Mouse (Mus musculus) lung, embryonic 15.5 days (tissue): Measurements from ENCODE around the gene Srxn1. TPM values are rescaled to one million over a fixed set of nuclear protein-coding genes. Genes with fewer than 3 reads are reported as not detected.
A peak's percentile ranks its signal among the peaks of the same experiment; 100 is the strongest.

Experiments
- ATAC-seq: fragments of 200-750 bp; cut with Nextera tagmentation; 2 replicates; pipeline ENCODE4 v1.8.0; 2017; ENCODE audit warnings: moderate number of reproducible peaks, borderline replicate concordance; ENCODE audit not compliant: low FRiP score, low TSS enrichment; ENCODE audit errors: extremely low read depth
- H3K27ac ChIP-seq: fragments of 300-500 bp; sonication (generic); 2 replicates; pipeline ENCODE4 v1.5.1; 2015; ENCODE audit warnings: moderate library complexity, mild to moderate bottlenecking, inconsistent platforms
- H3K27me3 ChIP-seq: fragments of 300-500 bp; sonication (generic); 2 replicates; pipeline ENCODE4 v1.6.1; 2015; ENCODE audit warnings: inconsistent platforms
- H3K36me3 ChIP-seq: fragments of 300-500 bp; sonication (generic); 2 replicates; pipeline ENCODE4 v1.6.1; 2015; ENCODE audit warnings: inconsistent platforms
- H3K4me1 ChIP-seq: fragments of 300-500 bp; sonication (generic); 2 replicates; pipeline ENCODE4 v1.6.1; 2015; ENCODE audit warnings: inconsistent platforms
- H3K4me2 ChIP-seq: fragments of 300-500 bp; sonication (generic); 2 replicates; pipeline ENCODE4 v1.6.1; 2015; ENCODE audit warnings: inconsistent platforms, mild to moderate bottlenecking, moderate library complexity
- H3K4me3 ChIP-seq: fragments of 300-500 bp; sonication (generic); 2 replicates; pipeline ENCODE4 v1.5.1; 2015; ENCODE audit warnings: mild to moderate bottlenecking, inconsistent platforms
- H3K9ac ChIP-seq: fragments of 300-500 bp; sonication (generic); 2 replicates; pipeline ENCODE4 v1.6.1; 2015; ENCODE audit warnings: inconsistent platforms
- H3K9me3 ChIP-seq: fragments of 300-500 bp; sonication (generic); 2 replicates; pipeline ENCODE4 v1.6.1; 2016; ENCODE audit warnings: inconsistent platforms
- WGBS: fragments of 180-500 bp; shearing (Covaris S2); methylation state at CpG from one replicate; pipeline ENCODE4 v1.1.7; 2015; 5-methylcytosine and 5-hydroxymethylcytosine counted together
- polyA plus RNA-seq: library from polyadenylated mRNA; unstranded; fragments of >200 nt; fragmentation: Nextera tagmentation; extraction: Ambion mirVana; gene quantifications from 2 replicates; pipeline ENCODE4 v1.2.1, GENCODE M21; 2015

Gene Srxn1
- polyA plus RNA-seq, 1 experiment from 2014 or later = 7.7 TPM

GRCm38 (mm10) chr2:152108702-152109101 is 3.4 kb downstream of the Srxn1 start:
- ATAC-seq = no peak
- H3K27ac ChIP-seq = no peak overlapping the region
- H3K4me2 ChIP-seq = no peak overlapping the region
- H3K36me3 ChIP-seq = no peaks in the 10 kb centered on the region
- no peak overlapping the region for H3K4me3 ChIP-seq
- WGBS = 68% methylated on average over 7 of the region's 7 CpGs
- 0 out of 2 replicates have a peak, but pooled peaks cover 3% of the 10 kb centered on the region for H3K27me3 ChIP-seq
- H3K4me1 ChIP-seq = peaks cover 13% of the 10 kb centered on the region; the same call in 1 of the 2 replicates
- H3K9ac ChIP-seq = no peak overlapping the region
- H3K9me3 ChIP-seq = no peaks in the 10 kb centered on the region

DNA sequence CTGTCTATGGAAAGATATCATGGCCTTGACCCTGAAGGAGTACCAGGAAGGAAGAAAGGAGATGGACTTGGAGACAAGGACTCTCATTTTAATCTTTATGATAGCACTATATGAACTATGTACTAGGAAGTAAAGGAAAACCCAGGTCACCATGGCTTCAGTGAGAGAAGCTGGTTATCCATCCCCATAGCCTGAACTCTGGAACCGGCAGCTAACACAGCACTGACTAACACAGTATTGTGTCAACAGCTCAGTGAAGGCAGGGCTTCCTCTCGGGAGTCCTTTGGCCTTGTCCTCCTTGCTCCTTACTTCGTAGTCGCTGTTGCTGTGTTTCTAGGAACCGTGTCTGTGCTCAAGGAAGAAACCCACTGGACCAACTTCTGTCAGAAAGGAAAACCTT is 4.1 kb downstream of the Srxn1 start:
- Histone ChIP-seq H3K27me3 (peaks cover 5% of the 10 kb centered on the region), H3K9ac (no peak overlapping the region), H3K4me2 (no peak overlapping the region), H3K9me3 (no peaks in the 10 kb centered on the region), H3K4me1 (peaks cover 14% of the 10 kb centered on the region; the same call in 1 of the 2 replicates), H3K36me3 (no peaks in the 10 kb centered on the region), H3K27ac (no peak overlapping the region), H3K4me3 (no peak overlapping the region)
- ATAC-seq = no peak
- 79% methylated on average over 5 of the region's 5 CpGs for WGBS

DNA sequence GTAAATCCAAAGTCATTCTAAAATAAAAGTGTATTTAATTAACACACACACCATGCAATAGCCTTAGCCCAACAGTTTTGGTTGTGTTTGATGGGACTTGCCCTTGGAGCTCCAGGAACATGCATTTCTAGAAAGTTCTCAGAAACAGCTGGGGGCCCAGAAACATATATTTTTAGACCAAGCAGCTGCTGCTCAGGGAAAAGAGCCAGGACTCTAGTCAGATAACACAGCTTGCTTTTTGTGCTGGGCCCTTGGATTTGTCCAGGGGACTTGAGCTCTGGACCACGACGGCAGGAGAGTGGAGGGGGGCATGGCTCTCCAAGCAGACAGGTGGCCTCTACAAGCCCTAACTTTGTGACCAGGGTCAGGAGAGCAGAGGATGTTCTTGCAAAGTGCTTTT is 6.0 kb downstream of the Srxn1 start:
- H3K4me2 ChIP-seq = no peak overlapping the region

GRCm38 (mm10) chr2:152111920-152112319 is 6.6 kb downstream of the Srxn1 start:
- no peak overlapping the region for H3K4me3 ChIP-seq
- WGBS = 5% methylated on average over 7 of the region's 7 CpGs
- no peaks in the 10 kb centered on the region for H3K9me3 ChIP-seq
- H3K27me3 ChIP-seq = peaks cover 15% of the 10 kb centered on the region
- H3K4me2 ChIP-seq = no peak overlapping the region
- H3K36me3 ChIP-seq = no peaks in the 10 kb centered on the region
- H3K27ac ChIP-seq = no peak overlapping the region
- peaks cover 11% of the 10 kb centered on the region; the same call in 1 of the 2 replicates for H3K4me1 ChIP-seq
- peak; percentile 80 for ATAC-seq
- no peak overlapping the region for H3K9ac ChIP-seq

More for the DNA sequence above, 6.0 kb downstream of the Srxn1 start:
- H3K4me1 ChIP-seq = peaks cover 11% of the 10 kb centered on the region; the same call in 1 of the 2 replicates
- no peak overlapping the region for H3K9ac ChIP-seq
- no peak for ATAC-seq
- H3K27ac ChIP-seq = no peak overlapping the region
- 60% methylated on average over 2 of the region's 2 CpGs for WGBS
- H3K27me3 ChIP-seq = peaks cover 15% of the 10 kb centered on the region
- H3K9me3 ChIP-seq = no peaks in the 10 kb centered on the region
- H3K36me3 ChIP-seq = no peaks in the 10 kb centered on the region
- H3K4me3 ChIP-seq = no peak overlapping the region

DNA sequence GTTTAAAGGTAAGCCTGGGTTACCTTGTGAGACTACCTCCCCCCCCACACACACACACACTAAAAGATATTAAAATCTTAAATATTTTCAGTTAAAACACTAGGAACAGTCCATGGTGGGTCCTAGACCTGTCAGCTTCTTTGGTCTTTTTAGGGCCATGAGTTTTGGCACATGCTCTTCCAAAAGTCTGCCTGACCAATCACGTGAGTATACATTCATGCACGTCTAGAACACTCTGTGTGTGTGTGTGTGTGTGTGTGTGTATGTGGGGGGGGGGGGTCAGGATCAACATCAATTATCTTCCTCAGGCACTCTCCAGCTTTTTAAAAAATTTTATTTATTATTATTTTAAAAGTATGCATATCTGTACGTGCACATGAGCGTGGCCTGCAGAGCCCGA is 7.2 kb downstream of the Srxn1 start:
- H3K27me3 ChIP-seq = peaks cover 15% of the 10 kb centered on the region
- no peaks in the 10 kb centered on the region for H3K9me3 ChIP-seq
- 72% methylated on average over 5 of the region's 5 CpGs for WGBS
- H3K9ac ChIP-seq = no peak overlapping the region
- no peak overlapping the region for H3K4me2 ChIP-seq
- H3K4me1 ChIP-seq = peaks cover 11% of the 10 kb centered on the region; the same call in 1 of the 2 replicates
- H3K36me3 ChIP-seq = no peaks in the 10 kb centered on the region
- no peak for ATAC-seq
- no peak overlapping the region for H3K27ac ChIP-seq
- H3K4me3 ChIP-seq = no peak overlapping the region

DNA sequence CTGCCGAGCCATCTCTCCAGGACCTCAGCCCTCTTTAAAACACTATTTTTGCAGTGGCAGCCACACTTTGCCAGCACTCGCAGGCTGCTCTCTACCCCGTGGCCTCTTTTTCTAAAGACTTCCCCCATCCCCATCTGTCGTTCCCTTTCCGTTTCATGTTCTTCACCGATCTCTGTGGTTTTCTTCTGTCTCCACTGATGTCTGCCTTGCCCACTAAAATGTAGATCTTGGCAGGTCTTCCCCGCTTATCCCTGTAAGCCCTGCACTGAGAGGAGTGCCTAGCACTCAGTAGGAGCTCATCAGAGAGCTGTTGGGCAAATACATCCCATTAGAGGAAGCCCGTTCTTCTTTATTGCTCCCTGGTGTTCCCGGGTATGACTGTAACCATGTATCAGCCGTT is 7.7 kb downstream of the Srxn1 start:
- H3K9me3 ChIP-seq = no peaks in the 10 kb centered on the region
- 74% methylated on average over 10 of the region's 10 CpGs for WGBS
- H3K4me2 ChIP-seq = no peak overlapping the region
- peaks cover 15% of the 10 kb centered on the region for H3K27me3 ChIP-seq
- no peak overlapping the region for H3K27ac ChIP-seq
- no peak for ATAC-seq
- no peak overlapping the region for H3K4me3 ChIP-seq
- no peaks in the 10 kb centered on the region for H3K36me3 ChIP-seq
- peaks cover 11% of the 10 kb centered on the region; the same call in 1 of the 2 replicates for H3K4me1 ChIP-seq
- no peak overlapping the region for H3K9ac ChIP-seq

GRCm38 (mm10) chr2:152114057-152114975 is 9.0 kb downstream of the Srxn1 start:
- Histone ChIP-seq H3K9ac (0 out of 2 replicates have a peak overlapping the region, but pooled peaks have one; percentile 2), H3K9me3 (no peaks in the 10 kb centered on the region), H3K27ac (no peak overlapping the region), H3K27me3 (peaks cover 15% of the 10 kb centered on the region), H3K4me2 (peak overlapping the region; percentile 54), H3K4me3 (peak overlapping the region; percentile 9), H3K4me1 (peaks cover 11% of the 10 kb centered on the region; the same call in 1 of the 2 replicates), H3K36me3 (no peaks in the 10 kb centered on the region)
- WGBS = 15% methylated on average over 36 of the region's 36 CpGs
- no peak for ATAC-seq

DNA sequence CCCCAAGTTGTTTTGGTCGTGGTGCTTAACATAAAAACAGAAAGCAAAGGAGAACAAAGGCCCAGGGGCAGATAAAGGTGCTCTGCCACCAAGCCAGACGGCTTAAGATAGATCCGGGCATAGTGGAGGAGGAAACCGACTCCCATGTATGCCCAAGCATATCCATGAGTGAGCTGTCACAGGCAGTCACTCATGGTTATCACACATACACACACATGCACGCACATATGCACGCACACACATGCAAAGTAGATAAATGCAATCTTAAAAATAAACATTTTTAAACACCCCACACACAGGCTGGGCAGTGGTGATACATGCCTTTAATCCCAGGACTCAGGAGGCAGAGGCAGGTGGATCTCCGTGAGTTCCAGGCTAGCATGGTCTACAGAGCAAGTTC is 12.4 kb downstream of the Srxn1 start:
- H3K9ac ChIP-seq = no peak overlapping the region
- no peaks in the 10 kb centered on the region for H3K36me3 ChIP-seq
- 75% methylated on average over 7 of the region's 7 CpGs for WGBS
- H3K27ac ChIP-seq = no peak overlapping the region
- no peak overlapping the region for H3K4me2 ChIP-seq
- no peak for ATAC-seq
- peaks cover 7% of the 10 kb centered on the region; the same call in 1 of the 2 replicates for H3K4me1 ChIP-seq
- H3K9me3 ChIP-seq = no peaks in the 10 kb centered on the region
- peaks cover 15% of the 10 kb centered on the region for H3K27me3 ChIP-seq
- H3K4me3 ChIP-seq = no peak overlapping the region

DNA sequence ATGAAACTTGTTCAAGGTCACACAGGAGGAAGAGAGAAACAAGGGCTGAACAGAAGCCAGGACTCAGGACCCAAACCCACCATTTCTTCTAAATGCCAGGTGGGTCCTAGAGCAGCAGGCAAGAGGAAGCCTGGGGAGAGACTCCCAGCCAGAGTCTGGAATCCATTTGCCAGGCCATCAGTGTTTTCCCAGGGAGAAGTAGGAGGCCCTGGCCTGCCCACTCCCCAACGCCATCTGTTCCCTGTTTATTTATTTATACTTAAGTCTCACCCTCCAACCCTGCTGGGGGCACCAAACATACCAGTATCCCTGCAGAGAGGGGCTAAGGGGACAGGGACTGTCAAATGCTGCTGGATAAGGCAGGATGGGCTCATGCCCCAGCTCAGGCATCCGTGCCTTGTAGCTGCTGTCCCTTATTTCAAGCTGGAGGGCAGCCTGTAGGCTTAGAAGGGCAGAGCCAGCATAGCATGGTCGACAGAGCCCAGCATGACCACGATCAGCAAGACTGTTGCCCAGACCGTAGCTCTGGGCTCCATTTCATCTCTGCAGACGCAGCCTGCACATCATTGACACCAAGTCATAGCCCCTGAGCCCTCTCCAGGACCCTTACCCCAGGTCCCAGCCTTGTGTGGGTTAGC is 14.0 kb downstream of the Srxn1 start:
- WGBS = 31% methylated on average over 6 of the region's 6 CpGs
- ATAC-seq = no peak

DNA sequence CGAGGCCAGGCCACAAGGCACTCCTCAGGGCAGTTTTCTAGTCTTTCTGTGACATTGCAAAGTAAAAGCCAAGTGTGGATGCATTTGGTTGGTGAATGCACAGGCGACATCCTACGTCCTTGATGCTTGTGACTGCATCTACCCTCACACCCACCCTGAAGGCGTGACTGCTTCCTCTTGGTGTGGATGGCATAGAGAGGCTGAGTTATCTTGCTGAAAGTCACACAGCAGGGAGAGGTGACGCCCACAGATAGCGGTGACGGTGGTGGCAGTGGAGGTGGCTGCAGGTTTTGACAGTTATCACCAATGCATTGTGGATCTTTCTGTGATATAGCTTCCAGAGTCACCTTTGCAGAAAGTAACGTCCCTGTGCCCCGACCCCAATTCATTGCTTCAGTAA is 17.6 kb downstream of the Srxn1 start:
- Histone ChIP-seq H3K27ac (no peak overlapping the region), H3K4me1 (no peaks in the 10 kb centered on the region), H3K9ac (no peak overlapping the region), H3K36me3 (no peaks in the 10 kb centered on the region), H3K27me3 (no peaks in the 10 kb centered on the region), H3K4me3 (no peak overlapping the region), H3K4me2 (no peak overlapping the region), H3K9me3 (no peaks in the 10 kb centered on the region)
- ATAC-seq = no peak
- 60% methylated on average over 9 of the region's 9 CpGs for WGBS

More for the DNA sequence above, 14.0 kb downstream of the Srxn1 start:
- Histone ChIP-seq H3K4me2 (no peak overlapping the region), H3K9me3 (no peaks in the 10 kb centered on the region), H3K9ac (no peak overlapping the region), H3K27me3 (peaks cover 11% of the 10 kb centered on the region), H3K4me1 (peaks cover 6% of the 10 kb centered on the region; the same call in 1 of the 2 replicates), H3K4me3 (no peak overlapping the region), H3K36me3 (no peaks in the 10 kb centered on the region), H3K27ac (no peak overlapping the region)

- Histone ChIP-seq H3K36me3 (no peaks in the 10 kb centered on the region), H3K4me3 (no peak overlapping the region), H3K27me3 (no peaks in the 10 kb centered on the region), H3K9ac (no peak overlapping the region), H3K4me2 (no peak overlapping the region), H3K4me1 (peaks cover 9% of the 10 kb centered on the region; the same call in 1 of the 2 replicates), H3K27ac (no peak overlapping the region), H3K9me3 (no peaks in the 10 kb centered on the region)
- no peak for ATAC-seq
- WGBS = 66% methylated on average over 2 of the region's 2 CpGs
Measured at GRCm38 (mm10) chr2:152128597-152128996, 23.3 kb downstream of the Srxn1 start.

GRCm38 (mm10) chr2:152129778-152130177 is 24.5 kb downstream of the Srxn1 start:
- ATAC-seq = no peak

More at GRCm38 (mm10) chr2:152129778-152130177, 24.5 kb downstream of the Srxn1 start:
- no peak overlapping the region for H3K9ac ChIP-seq
- no peaks in the 10 kb centered on the region for H3K9me3 ChIP-seq
- H3K27ac ChIP-seq = no peak overlapping the region
- WGBS = 72% methylated on average over 3 of the region's 3 CpGs
- no peaks in the 10 kb centered on the region for H3K36me3 ChIP-seq
- H3K4me3 ChIP-seq = no peak overlapping the region
- no peak overlapping the region for H3K4me2 ChIP-seq
- H3K4me1 ChIP-seq = peaks cover 9% of the 10 kb centered on the region; the same call in 1 of the 2 replicates
- no peaks in the 10 kb centered on the region for H3K27me3 ChIP-seq
